Mouse (Mus musculus) kidney, adult 18-20 months (tissue): ENCODE results near the gene Rnf130.

Experiments
- DNase-seq: peaks from one replicate; pipeline ENCODE4 v3.0.0; 2021

Gene Rnf130

DNA sequence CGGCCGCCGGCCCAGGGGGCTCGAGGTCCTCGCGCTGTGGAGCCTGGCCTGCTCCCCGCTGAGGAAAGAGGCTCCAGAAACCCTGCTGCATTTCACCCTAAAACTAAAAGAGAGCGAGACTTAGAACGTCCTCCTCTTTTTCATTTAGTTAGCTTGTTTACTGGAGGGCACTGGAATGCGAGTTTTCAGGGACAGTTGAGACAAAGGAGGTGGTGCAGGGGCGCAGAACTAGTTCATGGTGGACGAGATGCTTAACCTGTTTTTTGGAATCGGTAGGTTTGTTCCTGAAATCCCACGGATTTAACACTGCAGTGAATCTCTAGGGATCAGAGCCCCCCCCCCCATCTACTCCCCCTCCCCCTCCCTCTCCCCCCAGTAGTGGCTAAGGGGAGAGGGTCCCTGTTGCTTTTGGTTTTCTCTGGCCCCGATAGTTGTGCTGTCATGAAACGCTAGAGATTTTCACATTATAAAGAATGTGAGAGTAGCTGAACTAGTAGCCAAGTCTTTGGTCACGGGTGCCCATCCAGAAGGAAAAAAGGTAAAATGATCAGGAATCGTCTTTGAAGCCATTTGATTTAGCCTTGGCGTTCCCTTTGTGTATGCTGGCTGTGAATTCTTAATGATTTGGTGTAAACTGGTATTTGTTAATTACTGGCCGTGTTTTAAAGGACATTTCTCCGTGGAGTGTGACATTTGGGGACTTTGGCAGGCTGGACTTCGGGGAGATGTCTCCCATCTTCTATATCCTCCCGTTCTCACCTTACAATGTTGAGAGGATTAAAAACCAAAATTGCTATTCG lies 775 bp downstream of the Rnf130 start:
- no peak for DNase-seq

DNA sequence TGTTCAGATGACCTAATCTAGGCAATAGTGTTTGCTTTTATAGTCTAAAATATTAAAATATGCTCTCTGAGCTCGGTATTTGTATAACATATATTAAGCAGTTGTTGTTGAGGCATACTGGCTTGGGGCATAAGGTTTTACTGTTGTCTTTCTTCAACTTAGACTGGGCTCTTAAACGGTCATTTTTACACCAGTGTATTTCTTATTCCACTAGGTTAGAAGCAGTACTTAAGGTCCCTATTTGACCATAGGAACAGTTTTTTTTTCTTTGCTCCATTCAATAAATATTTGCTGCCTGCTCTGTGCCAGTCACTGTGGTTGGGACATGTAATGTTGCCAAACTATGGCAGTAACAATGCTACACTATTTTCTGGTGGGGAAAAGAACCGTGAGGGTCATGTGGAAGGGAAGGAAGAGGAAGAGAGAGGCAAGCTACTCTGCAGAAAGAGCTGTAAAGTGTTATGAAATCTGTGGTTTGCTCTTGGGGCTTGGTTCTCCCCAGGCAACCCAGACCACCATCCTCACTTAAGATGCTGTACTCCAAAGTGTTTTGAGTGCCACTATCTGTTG lies 1.5 kb downstream of the Rnf130 start:
- DNase-seq: no peak

DNA sequence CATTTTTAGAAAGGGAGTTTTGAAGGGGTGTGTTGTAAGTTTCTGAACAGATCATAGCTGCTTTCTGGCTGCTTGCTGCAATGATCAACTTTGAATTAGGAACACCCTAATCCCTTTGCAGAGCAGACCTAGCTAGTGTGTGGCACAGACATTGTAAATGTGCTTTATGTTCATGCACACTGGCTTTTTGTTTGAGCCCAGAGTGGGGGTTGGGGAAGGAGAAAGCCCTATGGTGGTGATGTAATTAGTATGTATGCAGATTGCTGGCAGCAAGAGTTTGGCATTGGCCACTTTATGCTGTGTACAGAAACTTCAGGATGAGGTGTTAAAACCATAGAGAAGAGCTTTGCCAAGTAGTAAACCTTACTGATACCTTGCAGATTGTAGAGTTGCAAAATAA lies 3.3 kb downstream of the Rnf130 start:
- no peak for DNase-seq

DNA sequence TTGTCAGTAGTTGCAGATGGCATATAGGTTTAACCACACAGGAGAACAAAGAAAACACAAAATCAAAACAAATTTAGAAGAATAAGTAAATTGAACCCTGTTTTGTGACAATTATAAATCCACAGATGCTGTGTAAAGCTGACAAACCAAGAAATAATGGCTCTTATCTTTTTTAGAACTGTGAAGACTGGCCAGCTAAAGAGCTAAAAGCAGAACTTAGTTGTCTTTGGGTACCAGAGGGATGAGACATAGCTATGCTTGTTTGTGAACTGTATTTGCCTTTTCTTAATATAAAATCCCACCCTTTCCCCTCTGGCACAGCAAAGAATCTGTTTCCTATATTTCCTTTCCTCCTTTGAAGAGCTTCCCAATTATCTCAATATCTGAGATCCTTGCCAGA lies 9.0 kb downstream of the Rnf130 start:
- DNase-seq: no peak

- DNase-seq: no peak
Measured at GRCm38 (mm10) chr11:50035726-50036125, 10.6 kb downstream of the Rnf130 start.

GRCm38 (mm10) chr11:50036781-50037460 lies 11.8 kb downstream of the Rnf130 start:
- no peak for DNase-seq

DNA sequence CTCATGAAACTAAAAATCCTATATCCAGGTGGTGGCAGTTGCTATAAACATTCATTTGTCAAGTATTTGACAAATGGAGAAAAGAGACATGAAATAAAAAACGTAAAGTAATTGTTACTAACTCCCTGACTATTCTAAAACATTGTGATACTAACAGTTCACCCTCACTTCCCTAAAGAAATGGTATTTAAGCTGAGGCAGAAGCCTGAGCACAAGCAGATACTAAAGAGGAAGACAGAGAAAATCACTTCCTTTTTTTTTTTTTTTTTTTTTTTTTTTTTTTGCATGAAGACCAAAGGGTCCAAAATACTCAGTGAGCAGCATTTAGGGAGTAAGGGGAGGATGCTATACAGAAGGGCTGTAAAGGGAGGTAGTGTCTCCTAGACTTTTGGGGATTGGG lies 13.6 kb downstream of the Rnf130 start:
- no peak for DNase-seq

- no peak for DNase-seq
Measured at GRCm38 (mm10) chr11:50041148-50041547, 16.0 kb downstream of the Rnf130 start.

DNA sequence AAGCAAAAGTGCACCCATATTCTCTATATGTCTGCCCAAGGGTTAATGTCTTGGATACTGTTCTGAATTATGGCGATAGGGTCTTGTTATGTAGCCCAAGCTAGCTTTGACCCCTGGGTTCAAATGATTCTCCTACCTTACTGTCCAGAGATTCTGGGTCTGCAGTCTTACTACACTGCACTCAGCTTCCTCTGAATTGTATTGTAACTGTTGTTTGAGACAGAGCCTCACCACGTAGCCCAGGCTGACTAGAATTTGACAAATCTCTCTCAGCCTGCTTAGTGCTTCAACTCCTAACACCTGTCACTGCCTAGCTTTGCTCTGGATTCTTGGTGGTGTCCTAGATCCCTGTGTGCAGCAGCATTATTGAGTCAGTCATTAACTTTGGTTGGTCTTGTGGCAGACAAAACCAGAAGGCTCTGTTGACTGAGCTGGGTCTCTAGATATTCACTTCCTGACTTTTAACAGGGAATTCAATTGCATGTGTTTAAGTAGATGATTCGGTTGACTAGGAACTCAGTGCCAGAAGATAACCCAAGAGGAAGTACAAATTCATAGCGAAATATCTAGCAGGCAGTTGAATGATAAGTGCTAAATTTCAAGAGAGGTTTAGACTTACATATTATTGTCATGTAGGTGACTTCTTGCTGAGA lies 17.3 kb downstream of the Rnf130 start:
- DNase-seq: no peak

DNA sequence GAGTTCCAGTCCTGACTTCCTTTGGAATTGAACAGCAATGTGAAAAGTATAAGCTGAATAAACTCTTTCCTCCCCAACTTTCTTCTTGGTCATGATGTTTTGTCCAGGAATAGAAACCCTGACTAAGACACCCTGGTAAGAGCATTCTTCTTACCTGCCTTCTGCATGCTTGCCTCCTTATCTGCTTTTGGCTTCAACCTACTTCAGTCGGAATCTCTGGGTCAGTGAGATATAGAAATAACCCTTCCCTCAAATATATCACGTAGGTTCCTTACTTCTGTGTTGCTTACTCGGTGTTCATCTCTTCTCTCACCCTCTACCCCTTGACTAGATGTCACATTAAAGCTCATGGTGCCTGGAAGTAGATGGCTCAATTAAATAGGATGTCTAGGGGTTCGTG lies 19.3 kb downstream of the Rnf130 start:
- no peak for DNase-seq

DNA sequence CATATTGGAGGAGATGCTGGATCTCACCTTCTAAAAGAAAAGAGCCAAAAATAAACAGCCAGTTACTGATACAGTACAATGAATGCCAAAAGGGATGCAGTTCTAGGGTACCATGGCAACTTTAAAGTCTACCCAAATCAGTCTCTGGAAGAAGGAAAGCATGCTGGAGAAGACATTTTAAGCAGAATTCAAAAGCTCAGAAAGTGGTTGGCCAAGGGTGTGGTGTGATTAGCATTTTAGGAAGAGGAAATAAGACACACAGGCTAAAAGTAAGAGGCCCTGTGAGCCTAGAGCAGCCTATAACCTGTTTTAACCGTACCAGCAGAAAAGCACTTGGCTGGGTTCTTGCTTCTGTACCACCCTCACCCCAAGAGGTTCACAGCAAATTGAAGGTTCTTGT lies 22.5 kb downstream of the Rnf130 start:
- DNase-seq: no peak

GRCm38 (mm10) chr11:50048115-50048514 lies 23.0 kb downstream of the Rnf130 start:
- no peak for DNase-seq

DNA sequence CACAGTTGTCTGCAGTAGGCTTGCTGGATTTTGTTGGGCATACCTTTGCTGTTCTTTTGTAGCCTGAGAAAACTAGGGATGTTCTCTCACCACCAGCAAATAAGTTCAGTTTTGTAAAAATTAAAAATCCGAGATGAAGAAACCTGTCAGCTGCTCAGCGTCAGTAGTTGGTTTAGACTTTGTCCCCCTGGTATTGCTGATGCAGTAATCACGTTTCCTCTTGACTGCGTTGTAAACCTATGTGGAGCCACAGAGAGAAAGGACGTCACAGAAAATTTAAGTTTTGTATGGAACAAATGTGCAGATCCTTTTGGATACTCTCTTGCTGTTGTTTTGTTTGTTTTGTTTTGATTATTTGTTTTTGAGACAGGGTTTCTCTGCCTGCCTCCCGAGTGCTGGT lies 25.2 kb downstream of the Rnf130 start:
- no peak for DNase-seq

GRCm38 (mm10) chr11:50057713-50058112 lies 32.6 kb downstream of the Rnf130 start:
- no peak for DNase-seq

GRCm38 (mm10) chr11:50058277-50058676 lies 33.1 kb downstream of the Rnf130 start:
- no peak for DNase-seq

GRCm38 (mm10) chr11:50059045-50059444 lies 33.9 kb downstream of the Rnf130 start:
- no peak for DNase-seq

DNA sequence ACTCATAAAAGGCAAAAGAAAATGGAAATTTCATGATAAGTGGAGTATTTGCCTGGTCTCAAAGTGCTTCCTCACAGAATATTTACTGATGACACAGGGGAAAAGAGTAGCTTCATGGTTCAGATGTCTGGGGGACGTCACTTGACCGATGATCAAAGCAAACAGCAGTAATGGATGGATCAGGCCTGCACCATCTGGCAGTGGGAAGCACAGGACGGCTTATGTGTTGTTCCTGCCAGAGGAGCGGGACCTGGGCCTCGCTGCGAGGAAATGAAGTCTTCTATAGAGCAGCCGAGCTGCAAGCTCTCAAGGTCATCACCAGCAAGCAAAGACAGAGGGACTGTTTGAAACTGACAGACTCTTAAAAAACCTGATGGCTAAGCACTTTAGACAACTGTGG lies 37.0 kb downstream of the Rnf130 start:
- no peak for DNase-seq

- no peak for DNase-seq
Measured at GRCm38 (mm10) chr11:50066088-50066487, 40.9 kb downstream of the Rnf130 start.

DNA sequence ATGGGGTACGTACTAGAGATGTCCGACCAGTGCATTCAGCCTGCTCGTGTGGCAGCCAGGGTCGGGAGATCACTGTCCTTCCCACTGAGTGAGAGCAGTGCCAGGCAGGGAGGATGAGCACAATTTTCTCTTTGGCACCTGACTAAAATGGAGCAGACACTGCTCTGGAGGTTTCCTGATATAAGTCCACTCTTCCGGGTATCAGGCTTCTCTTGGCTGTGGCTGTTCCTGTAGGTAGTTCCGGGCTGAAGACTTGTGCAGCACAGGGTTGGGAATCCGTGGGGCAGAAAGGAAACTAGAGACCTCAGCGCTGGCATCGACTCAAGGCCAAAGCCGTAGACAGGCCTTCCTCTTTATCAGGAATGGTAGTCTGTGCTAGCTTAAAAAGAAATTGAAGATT lies 48.7 kb downstream of the Rnf130 start:
- no peak for DNase-seq

DNA sequence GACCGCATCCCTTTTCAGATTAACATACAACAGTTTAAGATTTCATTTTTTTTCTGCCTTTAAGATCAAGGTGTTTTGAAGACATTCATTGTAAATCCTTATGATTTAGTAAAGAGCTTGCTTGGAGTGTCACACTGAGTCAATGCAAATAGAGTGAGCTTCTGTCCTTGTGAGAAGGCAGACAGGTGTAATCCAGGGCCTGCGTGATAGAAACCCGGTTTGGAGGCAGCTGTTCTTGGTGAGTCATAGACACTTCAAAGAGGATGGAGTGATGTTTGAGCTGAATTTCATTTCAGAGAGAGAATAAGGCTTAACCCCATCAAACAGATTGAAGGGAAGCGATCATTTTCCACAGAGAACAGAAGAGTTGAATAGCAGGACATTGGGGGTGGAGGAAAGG lies 51.6 kb downstream of the Rnf130 start:
- DNase-seq: no peak

DNA sequence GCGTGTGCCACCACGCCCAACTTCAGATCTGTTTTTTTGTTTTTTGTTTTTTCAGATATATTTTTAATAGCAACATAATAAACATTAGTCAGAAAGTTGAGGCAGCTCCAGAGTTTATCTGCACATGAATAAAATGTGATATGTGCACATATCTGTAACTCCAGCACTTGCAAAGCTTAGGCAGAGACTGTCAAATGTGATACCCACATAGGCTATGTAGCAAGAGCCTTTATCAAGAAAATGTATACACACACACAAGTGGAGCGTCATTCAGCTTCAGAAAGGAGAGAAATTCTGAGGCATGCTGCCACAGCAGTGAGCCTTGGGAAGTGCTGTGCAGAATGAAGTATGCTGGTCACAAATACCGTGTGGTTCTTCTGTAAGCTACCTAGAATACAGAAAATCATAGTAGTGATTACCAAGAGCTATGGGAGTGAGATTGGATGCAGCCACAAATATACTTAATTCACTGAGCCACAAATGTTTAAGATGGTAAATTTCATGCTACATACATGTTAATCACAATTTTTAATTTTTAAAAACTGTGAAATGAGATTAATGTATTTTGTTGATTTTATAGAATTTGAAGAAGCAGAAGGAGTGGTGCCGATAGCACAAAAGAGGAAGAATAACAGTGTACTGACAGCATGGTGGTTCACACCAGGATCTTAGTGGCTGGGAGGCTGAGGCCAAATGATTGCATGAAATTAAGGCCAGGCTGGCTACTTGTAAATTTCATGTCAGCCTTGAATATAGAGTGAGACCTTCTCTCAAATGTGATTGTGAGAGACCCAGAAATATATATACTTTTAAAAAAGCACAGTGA lies 56.4 kb downstream of the Rnf130 start:
- DNase-seq: no peak

DNA sequence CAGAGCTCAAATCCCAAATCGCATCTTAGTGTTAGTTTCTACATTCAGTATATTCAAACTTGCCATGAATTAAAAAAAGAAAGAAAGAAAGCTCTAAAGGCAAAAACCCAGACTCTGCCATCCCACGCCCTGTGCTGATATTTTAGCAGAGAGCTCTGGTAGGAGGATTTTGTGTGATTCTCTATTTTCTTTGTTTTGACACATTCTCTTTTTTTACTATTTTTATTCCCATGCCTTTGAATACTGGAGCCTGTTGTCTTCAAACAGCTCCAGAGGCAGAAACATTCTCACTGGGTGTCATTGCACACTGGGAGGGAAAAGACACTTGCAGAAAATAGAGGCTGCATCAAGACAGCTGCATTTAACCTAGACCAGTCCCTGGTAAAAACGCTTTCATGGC lies 61.1 kb downstream of the Rnf130 start:
- no peak for DNase-seq

DNA sequence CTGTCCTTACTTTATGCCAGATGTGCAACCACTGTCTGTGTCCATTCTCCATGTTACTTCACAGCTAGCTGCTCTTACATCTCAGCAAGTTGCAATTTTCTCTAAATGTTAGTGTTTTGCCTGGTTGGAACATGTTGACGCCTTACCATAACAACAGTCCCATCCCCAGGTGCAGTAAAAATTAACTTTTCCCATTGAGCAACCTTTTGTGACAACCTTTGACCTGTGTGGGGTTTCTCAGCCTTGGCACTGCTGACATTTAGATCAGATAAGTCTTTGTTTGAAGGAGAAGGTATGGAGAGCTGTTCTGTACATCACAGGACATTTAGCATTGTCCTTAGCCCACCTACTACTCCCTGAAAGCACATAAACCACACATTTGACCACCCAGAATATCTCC lies 64.7 kb downstream of the Rnf130 start:
- DNase-seq: no peak
